Mouse (Mus musculus) lung, embryonic 16.5 days (tissue): Measurements from ENCODE around the gene Dnajc16. TPM values are rescaled to one million over a fixed set of nuclear protein-coding genes. Genes with fewer than 3 reads are reported as not detected.

Experiments used
- ATAC-seq: fragments of 200-750 bp; cut with Nextera tagmentation; 2 replicates; pipeline ENCODE4 v1.8.0; 2017; ENCODE audit warnings: low read depth, mild to moderate bottlenecking, moderate library complexity
- H3K27ac ChIP-seq: fragments of 300-500 bp; sonication (generic); 2 replicates; pipeline ENCODE4 v1.5.1; 2014; ENCODE audit warnings: mild to moderate bottlenecking, control low read depth, low read length
- H3K27me3 ChIP-seq: fragments of 300-500 bp; sonication (generic); 2 replicates; pipeline ENCODE4 v1.6.1; 2014; ENCODE audit warnings: low read depth, low read length, mixed read lengths; ENCODE audit not compliant: control insufficient read depth, insufficient read depth
- H3K36me3 ChIP-seq: fragments of 300-500 bp; sonication (generic); 2 replicates; pipeline ENCODE4 v1.6.1; 2014; ENCODE audit warnings: low read length; ENCODE audit not compliant: control insufficient read depth, insufficient read depth
- H3K4me1 ChIP-seq: fragments of 300-500 bp; sonication (generic); replicated peaks from 2 replicates; pipeline ENCODE4 v1.6.1; 2014; ENCODE audit warnings: low read length, mixed read lengths; ENCODE audit not compliant: control insufficient read depth, insufficient read depth
- H3K4me2 ChIP-seq: fragments of 300-500 bp; sonication (generic); 2 replicates; pipeline ENCODE4 v1.6.1; 2014; ENCODE audit warnings: low read depth, low read length, control low read depth
- H3K4me3 ChIP-seq: fragments of 300-500 bp; sonication (generic); 2 replicates; pipeline ENCODE4 v1.5.1; 2014; ENCODE audit warnings: mild to moderate bottlenecking, low read length, control low read depth
- H3K9ac ChIP-seq: fragments of 300-500 bp; sonication (generic); 2 replicates; pipeline ENCODE4 v1.6.1; 2014; ENCODE audit warnings: low read length, control low read depth
- H3K9me3 ChIP-seq: fragments of 300-500 bp; sonication (generic); 2 replicates; pipeline ENCODE4 v1.6.1; 2016; ENCODE audit warnings: low read length; ENCODE audit not compliant: control insufficient read depth
- WGBS: fragments of 180-500 bp; shearing (Covaris S2); extraction: QIAGEN DNeasy Blood & Tissue Kit; methylation state at CpG from one replicate; pipeline ENCODE4 v1.1.7; 2014; 5-methylcytosine and 5-hydroxymethylcytosine counted together
- polyA plus RNA-seq: library from polyadenylated mRNA; unstranded; fragments of >200 nt; fragmentation: Nextera tagmentation; extraction: Ambion mirVana; gene quantifications from 2 replicates; pipeline ENCODE4 v1.2.1, GENCODE M21; 2015

Dnajc16 gene
- polyA plus RNA-seq, 1 experiment from 2014 or later = 4.3 TPM

DNA sequence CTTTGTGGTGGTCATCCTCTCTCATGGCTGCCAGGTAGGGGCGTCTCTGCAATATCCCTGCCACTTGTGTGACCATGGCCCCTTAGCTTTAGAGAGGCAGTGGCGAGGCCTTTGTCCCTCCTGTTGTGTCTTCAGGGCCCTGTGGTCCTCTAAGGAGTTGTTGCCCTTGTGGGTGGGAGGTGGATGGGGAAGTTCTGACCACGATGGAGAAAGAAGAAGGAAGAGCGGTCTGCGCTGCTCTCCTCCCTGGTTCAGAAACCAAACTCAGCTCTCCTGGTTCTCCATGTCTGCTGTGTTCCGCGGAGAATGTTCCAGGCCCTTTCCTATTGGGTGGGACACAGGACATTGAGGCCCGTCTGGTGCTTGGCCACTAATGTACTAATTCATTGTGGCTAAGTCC lies 15.2 kb upstream of the Dnajc16 start:
- Histone ChIP-seq H3K9ac (no peak overlapping the region), H3K36me3 (peaks cover 29% of the 10 kb centered on the region), H3K4me1 (no peaks in the 10 kb centered on the region), H3K4me3 (no peak overlapping the region), H3K9me3 (no peaks in the 10 kb centered on the region), H3K27me3 (no peaks in the 10 kb centered on the region), H3K27ac (no peak overlapping the region), H3K4me2 (no peak overlapping the region)
- WGBS = 96% methylated on average over 8 of the region's 8 CpGs
- no peak for ATAC-seq

GRCm38 (mm10) chr4:141804105-141804504 lies 13.4 kb upstream of the Dnajc16 start:
- 80% methylated on average over 4 of the region's 4 CpGs for WGBS
- Histone ChIP-seq H3K9ac (no peak overlapping the region), H3K4me2 (no peak overlapping the region), H3K4me3 (no peak overlapping the region), H3K27ac (no peak overlapping the region), H3K27me3 (no peaks in the 10 kb centered on the region), H3K9me3 (no peaks in the 10 kb centered on the region), H3K36me3 (peaks cover 23% of the 10 kb centered on the region), H3K4me1 (no peaks in the 10 kb centered on the region)
- ATAC-seq = no peak

DNA sequence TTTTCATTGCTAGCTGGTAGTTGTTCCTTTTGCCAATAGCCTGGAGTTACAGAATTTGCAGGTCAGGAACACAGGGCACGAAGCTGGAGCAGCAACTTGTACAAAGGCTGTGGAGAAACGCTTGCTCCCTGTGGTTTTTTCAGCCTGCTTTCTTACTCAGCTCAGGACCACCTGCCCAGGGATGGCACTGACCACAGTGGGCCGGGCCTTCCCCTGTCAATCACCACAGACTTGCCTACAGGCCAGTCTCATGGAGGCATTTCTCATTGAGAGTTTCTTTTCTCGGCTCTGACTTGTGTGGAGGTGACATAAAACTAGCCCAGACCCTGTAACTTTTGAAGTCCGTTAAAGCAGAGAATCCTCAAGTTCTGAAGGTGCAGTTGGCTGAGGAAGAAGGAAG lies 6.8 kb upstream of the Dnajc16 start:
- ATAC-seq = no peak
- no peaks in the 10 kb centered on the region for H3K27me3 ChIP-seq

GRCm38 (mm10) chr4:141796954-141797353 lies 6.2 kb upstream of the Dnajc16 start:
- Histone ChIP-seq H3K4me3 (no peak overlapping the region), H3K4me2 (no peak overlapping the region), H3K4me1 (peaks cover 14% of the 10 kb centered on the region), H3K9me3 (no peaks in the 10 kb centered on the region), H3K27me3 (no peaks in the 10 kb centered on the region), H3K27ac (no peak overlapping the region), H3K36me3 (peaks cover 5% of the 10 kb centered on the region), H3K9ac (no peak overlapping the region)
- 80% methylated on average over 4 of the region's 4 CpGs for WGBS
- ATAC-seq = no peak

More for the DNA sequence above, 6.8 kb upstream of the Dnajc16 start:
- WGBS = 86% methylated on average over 5 of the region's 5 CpGs
- H3K9me3 ChIP-seq = no peaks in the 10 kb centered on the region
- H3K36me3 ChIP-seq = peaks cover 5% of the 10 kb centered on the region
- H3K27ac ChIP-seq = no peak overlapping the region
- no peak overlapping the region for H3K4me2 ChIP-seq
- H3K4me1 ChIP-seq = peaks cover 14% of the 10 kb centered on the region
- H3K9ac ChIP-seq = no peak overlapping the region
- no peak overlapping the region for H3K4me3 ChIP-seq

DNA sequence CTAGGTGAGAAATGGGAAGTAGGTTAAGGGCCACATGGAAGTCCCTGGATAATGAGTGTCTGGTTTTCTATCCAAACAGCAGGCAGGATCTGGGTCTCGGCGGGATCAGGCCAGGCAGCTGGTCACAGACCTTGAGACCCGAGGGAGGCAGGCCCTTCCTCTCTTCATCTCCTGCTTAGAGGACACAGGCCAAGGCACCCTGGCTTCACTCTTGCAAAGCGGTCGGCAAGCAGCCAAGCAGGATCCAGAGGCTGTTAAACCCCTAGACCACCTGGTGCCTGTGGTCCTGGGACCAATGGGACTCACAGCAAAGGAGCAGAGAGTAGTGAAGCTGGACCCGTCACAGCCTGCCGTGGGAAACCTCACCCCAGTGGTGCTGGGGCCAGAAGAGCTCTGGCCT lies 5.6 kb upstream of the Dnajc16 start:
- Histone ChIP-seq H3K4me1 (peaks cover 14% of the 10 kb centered on the region), H3K9me3 (no peaks in the 10 kb centered on the region), H3K4me2 (no peak overlapping the region), H3K9ac (no peak overlapping the region), H3K27ac (no peak overlapping the region), H3K4me3 (no peak overlapping the region), H3K36me3 (peaks cover 5% of the 10 kb centered on the region), H3K27me3 (no peaks in the 10 kb centered on the region)
- no peak for ATAC-seq
- WGBS = 79% methylated on average over 7 of the region's 7 CpGs

DNA sequence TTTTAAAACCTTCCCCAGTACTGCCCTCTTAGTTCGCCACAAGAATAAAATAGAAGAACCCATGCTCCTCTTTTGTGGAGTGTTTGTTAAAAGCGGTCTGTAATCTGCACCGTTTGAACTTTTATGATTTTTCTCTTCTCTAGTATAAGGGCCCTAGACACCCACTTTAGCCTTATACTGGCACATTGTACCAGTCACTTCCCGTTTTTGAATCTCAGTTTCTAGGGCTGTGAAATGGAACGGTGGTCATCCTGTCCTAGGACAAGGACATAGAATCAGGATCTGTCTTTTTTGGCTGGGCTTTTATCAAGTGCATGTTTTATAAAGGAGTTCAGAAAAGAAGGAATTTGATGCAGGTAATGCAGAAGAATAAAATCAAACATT lies 3.4 kb upstream of the Dnajc16 start:
- Histone ChIP-seq H3K4me1 (peaks cover 21% of the 10 kb centered on the region), H3K36me3 (peaks cover 5% of the 10 kb centered on the region), H3K9ac (peak overlapping the region; percentile 81), H3K9me3 (no peaks in the 10 kb centered on the region), H3K4me3 (peak overlapping the region; percentile 75), H3K4me2 (peak overlapping the region; percentile 69), H3K27ac (peak overlapping the region; percentile 98), H3K27me3 (no peaks in the 10 kb centered on the region)
- no peak for ATAC-seq
- 5% methylated on average over 5 of the region's 5 CpGs for WGBS

- Histone ChIP-seq H3K9ac (peak within 1 kb of the TSS; percentile 81), H3K9me3 (no peaks in the 10 kb centered on the region), H3K4me2 (peak within 1 kb of the TSS; percentile 69), H3K36me3 (peaks cover 5% of the 10 kb centered on the region), H3K27ac (peak within 1 kb of the TSS; percentile 98), H3K4me1 (peaks cover 21% of the 10 kb centered on the region), H3K4me3 (peak within 1 kb of the TSS; percentile 75), H3K27me3 (no peaks in the 10 kb centered on the region)
- under 1% methylated on average over 79 of the region's 80 CpGs for WGBS
- peak; percentile 86 for ATAC-seq
These were observed 2.8 kb upstream of the Dnajc16 start, which contains the start of gene Casp9 for GRCm38 (mm10) chr4:141793282-141794151. TSS of gene Casp9 (plus strand) at chr4:141793612.

- peaks cover 21% of the 10 kb centered on the region for H3K4me1 ChIP-seq
- no peak for ATAC-seq
- H3K4me3 ChIP-seq = peak overlapping the region; percentile 75
- peaks cover 4% of the 10 kb centered on the region for H3K36me3 ChIP-seq
- peak overlapping the region; percentile 51 for H3K4me2 ChIP-seq
- no peaks in the 10 kb centered on the region for H3K9me3 ChIP-seq
- H3K27me3 ChIP-seq = no peaks in the 10 kb centered on the region
- WGBS = 13% methylated on average over 10 of the region's 10 CpGs
- H3K9ac ChIP-seq = peak overlapping the region; percentile 59
- H3K27ac ChIP-seq = peak overlapping the region; percentile 98
These were observed 2.0 kb upstream of the Dnajc16 start for GRCm38 (mm10) chr4:141792554-141793281.

DNA sequence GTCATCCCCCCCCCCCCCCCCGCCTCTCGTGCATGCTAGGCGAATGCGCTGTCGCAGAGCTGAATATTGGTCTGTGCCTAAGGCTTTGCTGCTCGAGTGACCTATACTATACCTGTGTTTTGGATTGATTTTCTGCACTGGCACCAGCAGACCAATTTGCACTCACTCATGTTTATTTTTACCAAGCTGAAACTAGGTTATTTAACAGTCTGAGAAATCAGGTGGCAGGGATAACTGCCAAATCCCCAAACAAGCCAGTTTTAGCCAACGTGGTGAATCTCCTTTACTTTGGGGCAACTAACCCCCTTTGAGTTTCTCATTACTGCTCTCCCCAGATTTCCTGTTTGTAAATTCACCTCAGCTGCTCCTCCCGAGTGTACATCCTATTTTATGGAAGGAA lies 1.2 kb upstream of the Dnajc16 start:
- Histone ChIP-seq H3K4me3 (no peak overlapping the region), H3K36me3 (no peaks in the 10 kb centered on the region), H3K27ac (no peak overlapping the region), H3K4me1 (peaks cover 23% of the 10 kb centered on the region), H3K9me3 (no peaks in the 10 kb centered on the region), H3K9ac (no peak overlapping the region), H3K27me3 (no peaks in the 10 kb centered on the region), H3K4me2 (no peak overlapping the region)
- ATAC-seq = no peak
- 79% methylated on average over 8 of the region's 8 CpGs for WGBS
